Mouse (Mus musculus): Measurements from ENCODE around the gene Bcl11a. TPM values are rescaled to one million over a fixed set of nuclear protein-coding genes. Genes with fewer than 3 reads are reported as not detected.

Bcl11a gene
- polyA plus RNA-seq, 1 experiment from 2014 or later = 5.9 TPM

DNA sequence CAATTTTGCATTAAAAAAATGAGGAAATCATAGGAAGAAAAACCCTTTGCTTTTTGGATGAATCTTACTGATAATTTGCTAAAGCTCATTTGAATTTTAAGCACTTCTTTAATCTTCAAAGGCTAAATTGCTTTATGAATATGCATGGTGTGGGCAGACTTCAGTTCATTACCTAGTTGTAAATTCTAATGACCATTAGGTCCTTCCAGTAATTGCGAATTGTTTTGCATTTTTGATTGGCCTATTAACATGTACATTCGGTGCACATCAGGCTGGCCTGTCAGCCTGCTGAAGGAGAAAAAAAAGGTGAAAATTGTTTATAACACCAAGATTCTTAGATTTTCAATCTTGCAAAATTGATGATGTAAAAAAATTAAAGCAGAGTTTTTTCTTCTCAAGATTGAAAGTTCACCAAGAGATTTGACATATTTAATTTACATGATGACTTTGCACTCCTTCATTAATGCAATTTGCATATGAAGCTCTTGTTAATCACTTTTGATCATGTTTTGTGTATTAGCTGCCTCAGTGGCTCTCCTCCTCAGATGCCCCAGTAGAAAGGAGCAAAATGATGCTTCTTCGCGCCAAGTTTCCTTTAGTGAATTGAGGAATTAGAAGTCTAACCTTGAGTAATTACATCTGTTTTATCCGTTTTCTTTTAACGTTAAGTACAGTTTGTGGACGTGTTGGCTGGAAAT lies 17.9 kb downstream of the Bcl11a start:
- Histone ChIP-seq H3K9me3 (ENCODE audit: control insufficient read depth) (no peaks in the 10 kb centered on the region), H3K27ac (ENCODE audit: low read depth, low read length) (no peak overlapping the region), H3K4me2 (replicated peaks; ENCODE audit: low read depth) (peak overlapping the region; percentile 13; the same call in 1 of the 2 replicates), H3K27me3 (replicated peaks; ENCODE audit: control insufficient read depth, insufficient read depth, low read length) (no peaks in the 10 kb centered on the region), H3K9ac (ENCODE audit: low read depth, low read length) (no peak overlapping the region), H3K4me3 (ENCODE audit: low read depth, low read length) (no peak overlapping the region), H3K36me3 (ENCODE audit: control insufficient read depth, insufficient read depth) (no peaks in the 10 kb centered on the region), H3K4me1 (replicated peaks; ENCODE audit: control insufficient read depth, insufficient read depth, low read length) (0 out of 2 replicates have a peak, but pooled peaks cover 11% of the 10 kb centered on the region)
- no peak for ATAC-seq
- TF ChIP-seq CTCF (IDR thresholded peaks at IDR 0.05; ENCODE audit: low read depth) = no peak
- 79% methylated on average over 7 of the region's 7 CpGs for WGBS

- no peak overlapping the region for H3K27ac ChIP-seq (ENCODE audit: low read depth, low read length)
- 68% methylated on average over 6 of the region's 6 CpGs for WGBS
- no peak for ATAC-seq
These were observed 18.6 kb downstream of the Bcl11a start for GRCm38 (mm10) chr11:24096483-24096882.

GRCm38 (mm10) chr11:24097026-24097425 lies 19.2 kb downstream of the Bcl11a start:
- Histone ChIP-seq H3K9ac (ENCODE audit: low read depth, low read length) (no peak overlapping the region), H3K4me3 (ENCODE audit: low read depth, low read length) (no peak overlapping the region), H3K36me3 (ENCODE audit: control insufficient read depth, insufficient read depth) (no peaks in the 10 kb centered on the region), H3K9me3 (ENCODE audit: control insufficient read depth) (no peaks in the 10 kb centered on the region), H3K27me3 (replicated peaks; ENCODE audit: control insufficient read depth, insufficient read depth, low read length) (no peaks in the 10 kb centered on the region), H3K4me2 (replicated peaks; ENCODE audit: low read depth) (no peak overlapping the region), H3K4me1 (replicated peaks; ENCODE audit: control insufficient read depth, insufficient read depth, low read length) (0 out of 2 replicates have a peak, but pooled peaks cover 11% of the 10 kb centered on the region), H3K27ac (ENCODE audit: low read depth, low read length) (no peak overlapping the region)
- WGBS = 50% methylated on average over 6 of the region's 6 CpGs
- no peak for ATAC-seq
- no peak for TF ChIP-seq CTCF (IDR thresholded peaks at IDR 0.05; ENCODE audit: low read depth)

More at GRCm38 (mm10) chr11:24096483-24096882, 18.6 kb downstream of the Bcl11a start:
- H3K36me3 ChIP-seq (ENCODE audit: control insufficient read depth, insufficient read depth) = no peaks in the 10 kb centered on the region
- no peak overlapping the region for H3K9ac ChIP-seq (ENCODE audit: low read depth, low read length)
- H3K4me2 ChIP-seq (replicated peaks; ENCODE audit: low read depth) = no peak overlapping the region
- TF ChIP-seq CTCF (IDR thresholded peaks at IDR 0.05; ENCODE audit: low read depth) = no peak
- no peak overlapping the region for H3K4me3 ChIP-seq (ENCODE audit: low read depth, low read length)
- 0 out of 2 replicates have a peak, but pooled peaks cover 11% of the 10 kb centered on the region for H3K4me1 ChIP-seq (replicated peaks; ENCODE audit: control insufficient read depth, insufficient read depth, low read length)
- no peaks in the 10 kb centered on the region for H3K9me3 ChIP-seq (ENCODE audit: control insufficient read depth)
- no peaks in the 10 kb centered on the region for H3K27me3 ChIP-seq (replicated peaks; ENCODE audit: control insufficient read depth, insufficient read depth, low read length)

GRCm38 (mm10) chr11:24098069-24098468 lies 20.2 kb downstream of the Bcl11a start:
- H3K4me1 ChIP-seq (replicated peaks; ENCODE audit: control insufficient read depth, insufficient read depth, low read length) = 0 out of 2 replicates have a peak, but pooled peaks cover 11% of the 10 kb centered on the region
- H3K4me3 ChIP-seq (ENCODE audit: low read depth, low read length) = no peak overlapping the region
- H3K36me3 ChIP-seq (ENCODE audit: control insufficient read depth, insufficient read depth) = no peaks in the 10 kb centered on the region
- H3K27me3 ChIP-seq (replicated peaks; ENCODE audit: control insufficient read depth, insufficient read depth, low read length) = no peaks in the 10 kb centered on the region
- WGBS = 64% methylated on average over 5 of the region's 5 CpGs
- TF ChIP-seq CTCF (IDR thresholded peaks at IDR 0.05; ENCODE audit: low read depth) = no peak
- no peak overlapping the region for H3K4me2 ChIP-seq (replicated peaks; ENCODE audit: low read depth)
- H3K9ac ChIP-seq (ENCODE audit: low read depth, low read length) = no peak overlapping the region
- no peak overlapping the region for H3K27ac ChIP-seq (ENCODE audit: low read depth, low read length)
- H3K9me3 ChIP-seq (ENCODE audit: control insufficient read depth) = no peaks in the 10 kb centered on the region
- ATAC-seq = no peak

- no peak overlapping the region for H3K4me3 ChIP-seq (ENCODE audit: low read depth, low read length)
- 0 out of 2 replicates have a peak, but pooled peaks cover 11% of the 10 kb centered on the region for H3K4me1 ChIP-seq (replicated peaks; ENCODE audit: control insufficient read depth, insufficient read depth, low read length)
- no peaks in the 10 kb centered on the region for H3K36me3 ChIP-seq (ENCODE audit: control insufficient read depth, insufficient read depth)
- H3K27ac ChIP-seq (ENCODE audit: low read depth, low read length) = no peak overlapping the region
- no peak for TF ChIP-seq CTCF (IDR thresholded peaks at IDR 0.05; ENCODE audit: low read depth)
- no peaks in the 10 kb centered on the region for H3K9me3 ChIP-seq (ENCODE audit: control insufficient read depth)
- WGBS = 64% methylated on average over 3 of the region's 3 CpGs
- no peak overlapping the region for H3K4me2 ChIP-seq (replicated peaks; ENCODE audit: low read depth)
- H3K27me3 ChIP-seq (replicated peaks; ENCODE audit: control insufficient read depth, insufficient read depth, low read length) = no peaks in the 10 kb centered on the region
- ATAC-seq = no peak
- H3K9ac ChIP-seq (ENCODE audit: low read depth, low read length) = no peak overlapping the region
These were observed 20.8 kb downstream of the Bcl11a start for GRCm38 (mm10) chr11:24098662-24099061.

GRCm38 (mm10) chr11:24099215-24099614 lies 21.4 kb downstream of the Bcl11a start:
- Histone ChIP-seq H3K27ac (ENCODE audit: low read depth, low read length) (no peak overlapping the region), H3K9ac (ENCODE audit: low read depth, low read length) (no peak overlapping the region), H3K4me1 (replicated peaks; ENCODE audit: control insufficient read depth, insufficient read depth, low read length) (0 out of 2 replicates have a peak, but pooled peaks cover 11% of the 10 kb centered on the region), H3K4me2 (replicated peaks; ENCODE audit: low read depth) (no peak overlapping the region), H3K36me3 (ENCODE audit: control insufficient read depth, insufficient read depth) (no peaks in the 10 kb centered on the region), H3K27me3 (replicated peaks; ENCODE audit: control insufficient read depth, insufficient read depth, low read length) (no peaks in the 10 kb centered on the region), H3K4me3 (ENCODE audit: low read depth, low read length) (no peak overlapping the region), H3K9me3 (ENCODE audit: control insufficient read depth) (no peaks in the 10 kb centered on the region)
- TF ChIP-seq CTCF (IDR thresholded peaks at IDR 0.05; ENCODE audit: low read depth) = no peak
- no peak for ATAC-seq
- WGBS = 77% methylated on average over 10 of the region's 10 CpGs
